Mouse (Mus musculus) ovary, postnatal 36 days (tissue): ENCODE data around the gene Nxnl2.
"Not testable (repeated sequence)": the region's sequence is repeated elsewhere in the genome, so short reads cannot be mapped to it uniquely, and the experiment has no call there.

Source experiments
- DNase-seq: peaks from one replicate; pipeline ENCODE4 v3.0.0; 2022; ENCODE audit warnings: low spot score, mixed read lengths

Nxnl2 gene

DNA sequence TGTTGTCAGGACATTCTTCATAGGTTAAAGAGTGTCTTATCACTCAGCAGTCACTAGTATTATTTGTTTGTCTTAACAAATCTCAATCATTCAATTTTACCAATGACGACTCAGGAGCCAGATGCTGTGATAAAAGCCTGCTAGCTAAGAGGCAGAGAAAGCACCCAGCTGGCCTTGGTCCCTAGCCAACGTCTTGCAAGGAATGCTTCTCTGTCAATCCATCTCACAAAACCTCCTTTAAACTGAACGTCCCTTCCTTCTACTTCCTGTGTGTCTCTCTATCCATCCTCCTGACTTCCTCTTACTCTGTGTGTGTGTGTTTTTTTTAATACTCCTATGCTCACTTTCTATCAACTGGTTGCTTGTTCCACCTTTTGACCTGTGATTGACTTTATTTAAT lies 8.5 kb downstream of the Nxnl2 start:
- no peak for DNase-seq

DNA sequence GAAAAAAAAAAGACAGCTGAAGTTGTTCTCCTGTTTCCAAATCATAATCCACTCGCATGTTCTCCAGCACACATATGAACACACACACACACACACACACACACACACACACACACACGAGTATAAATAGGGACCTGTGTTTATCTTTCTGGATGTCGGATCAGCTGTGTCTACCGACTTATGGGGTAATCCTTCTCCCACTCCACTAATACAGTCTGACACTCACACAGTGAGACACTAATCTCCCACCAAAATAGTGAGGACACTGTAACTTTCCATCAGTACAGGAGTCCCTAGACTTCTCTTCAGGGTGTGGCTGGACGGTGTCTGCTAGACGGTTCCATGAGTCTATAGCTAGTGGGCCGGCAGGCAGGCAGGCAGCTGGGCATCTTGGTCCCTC lies 11.4 kb downstream of the Nxnl2 start:
- no peak for DNase-seq

DNA sequence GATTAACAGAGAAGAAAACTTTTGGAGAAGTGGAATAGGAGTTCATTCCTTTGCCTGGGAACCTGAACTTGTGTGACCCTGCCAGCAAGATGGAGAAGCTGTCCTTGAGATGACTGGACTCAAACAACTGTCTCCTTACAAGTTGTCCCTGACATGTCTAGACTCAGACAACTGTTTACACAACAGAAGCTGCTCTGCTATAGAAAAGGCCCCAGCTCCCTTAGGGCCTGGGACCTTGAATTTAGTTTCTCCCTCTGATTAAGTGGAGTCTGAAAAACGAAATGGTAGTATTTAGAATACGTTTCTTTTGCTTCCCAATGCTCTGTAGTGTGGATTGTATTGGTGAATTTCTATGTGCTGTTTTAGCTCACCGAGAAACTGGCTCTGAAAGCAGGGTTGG lies 14.1 kb downstream of the Nxnl2 start:
- DNase-seq = no peak

DNA sequence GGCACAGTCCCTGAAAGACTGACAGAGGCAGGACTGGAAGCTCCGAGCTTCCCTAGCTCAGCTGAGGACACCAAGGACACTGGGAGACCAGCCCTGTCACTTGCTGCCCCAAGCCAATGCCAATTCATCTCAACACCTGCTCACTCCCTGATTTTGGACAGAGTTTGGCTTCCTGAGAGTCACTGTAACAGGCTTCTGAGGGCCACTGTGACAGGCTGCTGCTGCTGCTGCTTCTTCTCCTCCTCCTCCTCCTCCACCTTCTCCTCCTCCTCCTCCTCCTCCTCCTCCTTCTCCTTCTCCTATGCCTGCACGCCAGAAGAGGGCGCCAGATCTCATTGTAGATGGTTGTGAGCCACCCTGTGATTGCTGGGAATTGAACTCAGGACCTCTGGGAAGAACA lies 19.5 kb downstream of the Nxnl2 start:
- no peak for DNase-seq

DNA sequence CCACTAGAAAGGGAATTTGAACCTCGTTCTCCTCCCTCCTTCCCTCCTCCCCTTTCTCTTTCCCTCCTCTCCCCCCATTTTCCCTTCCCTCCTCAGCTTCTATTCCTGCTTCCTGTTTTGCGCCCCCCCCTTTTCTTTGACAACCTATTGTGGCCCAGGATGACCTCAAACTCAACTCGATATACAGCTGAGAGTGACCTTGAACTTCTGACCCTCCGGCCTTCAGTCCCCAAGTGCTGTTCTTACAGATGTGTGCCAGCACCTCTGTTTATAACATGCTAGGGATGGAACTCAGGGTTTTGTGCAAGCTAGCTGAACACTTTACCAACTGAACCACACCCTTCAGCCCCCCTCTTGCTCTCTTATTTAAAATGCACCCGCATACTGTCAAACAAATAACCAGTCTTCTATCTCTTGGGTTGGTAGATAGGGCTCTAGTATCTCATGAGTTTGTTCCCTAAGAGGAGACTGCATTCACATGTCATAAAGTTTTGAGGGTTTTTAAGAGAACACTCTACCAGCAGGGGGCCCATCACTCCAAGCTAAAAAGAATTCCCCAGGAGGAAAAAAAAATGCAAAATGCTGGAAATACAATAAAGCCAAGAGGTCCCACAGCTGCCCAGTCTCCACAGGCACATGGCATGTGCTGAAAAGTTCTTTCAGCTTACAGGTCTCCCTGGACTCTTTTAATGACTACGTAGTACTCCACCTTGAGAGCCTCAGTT lies 20.8 kb downstream of the Nxnl2 start:
- DNase-seq = no peak

DNA sequence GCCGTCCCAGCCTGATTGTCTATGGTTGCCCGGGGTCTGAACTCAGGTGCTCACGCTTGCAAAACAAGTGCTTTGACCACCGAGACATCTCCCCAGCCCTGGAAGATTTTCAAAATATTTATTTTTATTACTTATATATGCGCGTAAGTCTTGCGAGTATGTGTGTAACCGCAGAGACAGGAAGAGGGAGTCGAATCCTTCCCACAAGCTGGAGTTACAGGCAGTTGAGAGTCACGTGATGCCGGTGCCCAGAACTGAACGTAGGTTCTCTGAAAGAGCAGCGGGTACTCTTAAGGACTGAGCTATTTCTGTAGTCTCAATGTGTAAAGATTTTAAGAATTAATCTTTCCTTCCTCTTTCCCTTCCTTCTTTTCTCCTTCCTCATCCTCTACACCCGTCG lies 23.1 kb downstream of the Nxnl2 start:
- DNase-seq = no peak

DNA sequence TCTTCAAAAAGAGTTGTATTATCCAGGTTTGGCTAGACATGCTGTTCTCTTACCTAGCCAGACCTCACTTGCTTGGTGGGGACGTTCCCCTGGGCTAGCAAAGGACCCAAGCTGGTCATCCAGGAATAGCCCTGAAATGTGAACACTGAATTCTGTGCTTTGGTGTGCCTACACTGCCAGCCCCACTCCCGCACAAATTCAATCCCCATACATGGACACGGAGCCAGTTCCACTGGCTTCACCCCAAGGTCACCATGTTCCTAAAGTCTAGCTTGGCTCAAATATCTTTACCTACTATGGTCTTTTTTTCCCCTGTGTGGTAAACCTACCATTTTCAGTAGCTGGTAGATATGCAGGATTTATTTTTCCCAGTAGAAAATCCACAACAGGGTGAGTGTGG lies 26.9 kb downstream of the Nxnl2 start:
- no peak for DNase-seq

DNA sequence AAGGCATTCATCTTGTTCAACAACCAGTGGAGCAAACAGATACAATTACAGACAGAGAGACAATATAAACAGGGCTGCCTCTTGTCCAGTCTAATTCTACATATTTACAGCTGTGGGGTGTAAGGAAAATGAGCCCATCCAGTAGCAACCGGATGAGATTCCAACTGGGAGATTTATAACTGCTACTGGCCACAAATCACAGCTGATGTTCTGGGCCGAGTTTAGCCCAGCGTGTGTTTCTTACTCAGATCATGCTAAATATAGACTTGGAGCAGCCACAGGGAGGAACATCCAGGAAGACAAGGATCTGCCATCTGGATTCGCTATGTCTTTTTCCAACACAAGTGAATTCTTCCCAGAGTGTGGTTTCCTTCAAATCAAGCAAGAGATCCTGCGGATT lies 27.4 kb downstream of the Nxnl2 start:
- DNase-seq = no peak

DNA sequence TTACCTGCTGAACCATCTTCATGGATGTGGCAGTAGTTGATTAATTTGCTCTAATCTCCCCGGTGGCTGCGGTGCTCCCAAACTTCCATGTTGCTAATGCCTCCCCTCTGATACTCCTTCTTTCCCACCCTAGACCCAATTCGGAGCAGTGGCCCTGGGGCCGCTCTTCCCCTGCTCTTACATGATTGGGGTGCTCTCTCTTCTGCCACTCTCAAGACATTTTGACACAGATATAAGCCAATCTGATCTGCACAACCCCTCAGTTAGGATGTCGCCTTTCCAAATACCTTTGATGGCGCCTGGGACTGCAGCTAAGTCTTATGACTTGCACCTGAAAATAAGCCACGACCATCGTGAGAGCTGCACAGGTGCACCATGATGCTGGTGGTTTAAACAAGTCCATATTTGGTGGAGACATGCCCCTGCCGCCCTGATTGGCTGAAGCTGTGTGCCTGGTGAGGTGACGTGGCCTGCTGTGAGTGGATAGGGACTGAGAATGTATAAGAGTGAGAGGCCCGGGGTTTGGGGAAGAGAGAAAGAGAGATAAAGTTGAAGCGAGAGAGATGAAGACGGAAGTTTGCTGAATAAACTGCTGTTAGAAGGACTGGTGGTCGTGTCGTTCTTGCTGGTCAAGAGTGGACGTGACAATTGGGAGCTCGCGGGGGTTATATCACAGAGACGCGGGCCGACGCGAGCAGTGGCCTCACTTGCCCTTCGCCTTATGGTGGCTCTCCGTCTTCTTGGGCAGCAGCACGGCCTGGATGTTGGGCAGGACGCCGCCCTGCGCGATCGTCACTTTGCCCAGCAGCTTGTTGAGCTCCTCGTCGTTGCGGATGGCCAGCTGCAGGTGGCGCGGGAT lies 31.4 kb downstream of the Nxnl2 start:
- not testable (repeated sequence) for DNase-seq

DNA sequence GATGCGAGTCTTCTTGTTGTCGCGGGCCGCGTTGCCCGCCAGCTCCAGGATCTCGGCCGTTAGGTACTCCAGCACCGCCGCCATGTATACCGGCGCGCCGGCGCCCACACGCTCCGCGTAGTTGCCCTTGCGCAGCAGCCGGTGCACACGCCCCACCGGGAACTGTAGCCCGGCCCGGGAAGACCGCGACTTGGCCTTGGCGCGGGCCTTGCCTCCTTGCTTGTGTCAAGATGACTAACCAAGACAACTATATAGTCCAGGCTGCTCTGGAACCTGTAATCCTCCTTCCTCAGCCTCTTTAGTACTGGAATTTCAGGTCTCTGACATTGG lies 32.0 kb downstream of the Nxnl2 start:
- peak; percentile 69 for DNase-seq

DNA sequence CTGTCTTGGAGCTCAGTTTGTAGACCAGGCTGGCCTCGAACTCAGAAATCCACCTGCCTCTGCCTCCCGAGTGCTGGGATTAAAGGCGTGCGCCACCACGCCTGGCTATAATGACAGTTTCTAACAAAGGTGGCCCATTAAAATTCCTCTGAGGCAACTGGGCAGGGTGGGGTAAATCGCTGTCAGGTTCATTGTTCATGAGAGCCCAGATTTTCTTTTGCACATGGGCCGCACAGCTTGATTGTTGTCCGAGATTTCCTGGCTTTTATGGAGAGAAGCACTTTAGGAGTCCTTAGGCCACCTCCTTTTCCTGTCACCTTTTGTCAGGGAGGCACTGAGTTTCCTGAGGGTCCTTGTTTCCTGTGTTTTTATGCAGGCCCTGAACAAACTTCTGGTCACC lies 32.6 kb downstream of the Nxnl2 start:
- no peak for DNase-seq

DNA sequence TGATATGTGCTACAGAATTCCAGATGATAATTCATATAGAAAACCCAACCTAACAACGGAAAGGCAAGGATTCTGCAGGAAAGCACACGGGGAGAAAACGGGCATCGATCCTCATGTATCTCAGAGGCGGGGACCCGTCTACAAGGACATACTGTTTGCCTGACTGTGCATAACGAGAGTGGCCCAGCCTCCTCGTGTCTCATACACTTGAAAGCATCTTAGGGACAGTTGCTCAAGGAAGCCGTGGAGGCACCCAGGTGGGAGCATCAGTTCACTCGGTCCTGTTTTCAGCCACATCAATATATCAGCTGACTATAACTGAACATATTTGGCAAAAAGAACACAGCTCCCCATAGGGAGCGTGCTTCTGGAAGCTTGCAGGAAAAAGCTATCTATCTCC lies 33.3 kb downstream of the Nxnl2 start:
- not testable (repeated sequence) for DNase-seq

DNA sequence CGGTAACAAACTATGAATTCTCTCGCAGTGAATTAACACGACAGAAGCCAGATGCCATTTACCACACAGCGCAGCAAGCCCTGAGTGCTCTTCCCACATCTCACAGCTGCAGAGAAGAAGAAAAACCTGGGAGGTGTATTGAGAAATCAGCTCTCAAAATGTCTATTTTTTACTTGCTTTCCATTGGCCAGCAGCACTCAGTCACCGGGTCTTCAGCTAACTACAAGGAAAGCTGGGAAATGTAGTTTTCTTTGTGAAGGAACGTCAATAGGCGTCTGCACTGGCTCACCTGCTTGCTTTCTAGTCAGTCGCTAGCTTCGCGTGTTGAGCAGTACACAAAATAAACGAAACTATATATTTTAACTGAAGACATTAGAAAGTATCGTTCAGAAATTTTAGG lies 37.1 kb downstream of the Nxnl2 start:
- DNase-seq = no peak

DNA sequence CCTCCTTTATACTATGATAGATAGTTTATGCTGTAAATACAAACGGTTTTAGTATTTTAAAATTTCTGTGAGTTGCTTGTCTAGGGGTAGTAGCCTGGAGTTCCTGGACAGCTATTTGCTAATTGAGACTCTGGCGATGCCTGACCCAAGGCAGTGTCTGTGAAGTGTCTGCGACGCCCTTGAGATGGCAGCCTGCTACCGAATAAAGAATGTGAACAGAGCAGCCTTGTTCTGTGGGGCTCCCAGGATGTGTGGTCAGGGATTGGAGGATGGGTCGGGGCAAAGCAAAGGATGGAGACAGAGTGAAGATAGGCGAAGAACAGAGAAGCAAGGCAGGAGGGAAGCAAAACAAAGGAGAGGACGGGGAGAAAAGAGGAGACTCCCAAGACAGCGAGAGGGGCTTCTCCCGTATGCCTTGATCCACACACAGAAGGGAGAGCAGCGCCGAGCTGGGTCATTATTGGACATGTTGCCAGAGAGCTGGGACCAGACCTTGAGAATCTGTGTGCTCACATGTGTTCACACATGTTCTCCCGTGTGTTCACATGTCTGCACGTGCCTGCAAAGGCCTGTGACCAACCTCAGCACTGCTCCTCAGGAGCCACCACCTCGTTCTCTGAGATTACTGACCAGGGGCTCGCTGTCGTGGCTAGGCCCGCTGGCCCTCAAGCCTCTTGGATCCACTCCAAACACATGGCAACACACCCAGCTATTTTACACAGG lies 37.7 kb downstream of the Nxnl2 start:
- DNase-seq = no peak

DNA sequence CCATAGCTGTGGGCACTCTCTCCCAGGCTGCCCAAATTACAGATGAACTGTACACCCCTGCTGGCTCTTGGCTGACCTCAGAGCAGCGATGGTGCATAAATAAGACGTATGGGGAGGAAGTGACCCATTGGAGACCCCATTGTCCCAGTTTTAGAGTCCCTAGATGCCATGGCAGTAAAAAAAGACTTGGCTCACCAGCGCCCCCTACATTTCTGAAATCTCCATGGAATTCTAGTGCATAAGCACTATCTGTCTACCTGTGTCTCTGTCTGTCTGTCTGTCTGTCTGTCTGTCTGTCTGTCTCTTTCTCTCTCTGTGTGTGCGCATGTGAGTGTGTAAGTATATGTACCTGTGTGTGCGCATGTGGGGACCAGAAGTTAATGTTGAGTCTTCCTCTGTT lies 39.8 kb downstream of the Nxnl2 start:
- DNase-seq = no peak

DNA sequence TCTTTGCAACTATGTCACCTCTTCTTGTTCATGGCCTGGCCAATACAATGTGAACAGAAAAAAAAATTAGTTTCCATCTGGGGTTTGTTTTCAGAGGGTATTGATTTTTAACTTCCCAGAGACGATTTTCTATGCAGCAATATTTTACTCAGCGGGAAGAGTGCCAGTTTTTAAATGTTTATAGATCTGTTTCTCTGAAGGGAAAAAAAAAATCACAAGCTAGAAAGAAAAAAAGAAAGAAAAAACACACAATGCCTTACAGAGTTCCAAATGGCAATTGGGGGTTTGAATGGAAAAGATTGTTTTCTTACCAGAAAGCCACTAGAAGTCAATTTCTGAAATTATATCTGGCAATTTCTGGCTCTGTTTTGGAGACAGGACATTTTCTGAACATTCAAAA lies 43.9 kb downstream of the Nxnl2 start:
- DNase-seq = no peak

DNA sequence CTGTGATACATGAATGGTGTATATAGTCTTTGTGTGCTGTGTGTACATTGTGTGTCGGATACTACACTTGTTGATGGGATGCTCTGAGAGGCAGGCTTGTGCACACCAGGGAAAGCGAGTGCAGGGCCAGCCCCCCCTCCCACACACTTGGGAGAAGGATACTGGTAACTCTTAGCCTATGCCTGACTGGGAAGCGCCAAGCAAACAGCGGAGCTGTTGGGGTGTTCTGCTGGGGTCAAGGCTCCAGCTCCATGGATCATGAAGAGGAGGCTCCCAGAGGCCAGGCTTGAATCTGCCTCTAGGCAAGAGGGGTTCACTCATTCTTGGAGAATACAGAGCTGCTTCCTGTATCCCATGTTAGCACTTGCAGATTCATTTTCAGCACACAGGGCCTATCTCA lies 50.1 kb downstream of the Nxnl2 start:
- DNase-seq = no peak

DNA sequence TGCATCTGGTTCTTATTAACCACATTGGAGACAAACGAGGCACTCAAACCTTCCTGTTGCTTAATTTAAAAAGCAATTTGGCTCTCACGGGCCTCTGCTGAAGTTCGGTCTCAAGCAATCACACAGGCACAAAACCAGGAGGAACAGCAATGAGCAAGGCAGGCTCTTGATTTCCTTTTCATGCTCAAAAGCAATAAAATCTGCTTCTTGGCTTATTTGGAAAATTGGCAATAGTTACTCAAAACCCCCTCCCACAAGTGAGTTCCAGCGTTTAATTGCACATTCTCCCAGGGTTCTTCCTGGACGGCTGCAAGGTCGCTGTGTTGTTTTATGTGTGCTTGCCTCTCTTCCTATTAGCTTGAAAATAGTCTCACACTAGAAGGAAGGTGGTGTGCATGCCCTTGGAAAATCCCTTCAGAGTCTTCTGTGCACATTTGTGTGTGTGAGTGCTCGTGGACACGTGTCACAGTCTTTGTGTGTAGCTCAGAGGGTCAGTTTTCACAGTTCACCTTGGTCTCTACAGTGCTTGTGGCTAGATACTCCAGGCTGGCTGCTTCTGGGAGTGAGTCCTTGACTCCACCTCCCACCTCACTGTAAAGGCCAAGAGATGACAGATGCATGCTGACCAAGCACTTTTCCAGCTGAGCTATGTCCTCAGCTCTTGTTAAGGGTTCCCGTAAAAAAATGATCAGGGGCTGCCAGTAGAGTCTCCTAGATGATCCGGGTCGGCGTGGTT lies 50.8 kb downstream of the Nxnl2 start:
- DNase-seq = no peak
